Mouse (Mus musculus) layer of hippocampus, postnatal 14 days (tissue): ENCODE measurements around the gene Hist1h2ai. TPM values are rescaled to one million over a fixed set of nuclear protein-coding genes. Genes with fewer than 3 reads are reported as not detected.

Experiments used
- microRNA-seq, 2 experiments: library from miRNA; unstranded; fragments of <30 nt; microRNA quantifications; one replicate each; pipeline ENCODE4 v1.2.0; 2021
- total RNA-seq, 2 experiments: library from RNA; stranded (reverse); gene quantifications; 2 replicates each; pipeline ENCODE4 v1.2.3; 2021

Gene Hist1h2ai
- total RNA-seq, 2 experiments from 2014 or later: 17.4 to 55.0 TPM

Small RNA genes lying within 50 kb of the gene (microRNA-seq; reads per million reads assigned to microRNA genes)
- 0 reads per million in 2 experiments for gene Gm44357
- 0 reads per million in 2 experiments for gene Gm44367
- gene Gm44454: 0 reads per million in 2 experiments

Other genes starting within 250 kb of the Hist1h2ai start
- gene Nkapl, start 247.9 kb upstream of the Hist1h2ai start, total RNA-seq: under 1 TPM; 0.69 to 0.74 TPM
- gene Zkscan4, start 237.5 kb upstream of the Hist1h2ai start, total RNA-seq: 1 to 10 TPM; 6.7 to 7.7 TPM
- gene Gm10065, start 237.0 kb upstream of the Hist1h2ai start, total RNA-seq: not detected
- gene AK157302, start 221.2 kb upstream of the Hist1h2ai start, total RNA-seq: 10 to 100 TPM; 15.9 to 17.4 TPM
- gene Gm11273, start 215.0 kb upstream of the Hist1h2ai start, total RNA-seq: 10 to 100 TPM; 64.8 to 76.7 TPM
- gene Zkscan8, start 185.3 kb upstream of the Hist1h2ai start, total RNA-seq: 10 to 100 TPM; 16.2 to 16.9 TPM
- not detected for gene Olfr1366, start 173.6 kb upstream of the Hist1h2ai start, total RNA-seq
- not detected for gene Olfr1535, start 156.5 kb upstream of the Hist1h2ai start, total RNA-seq
- gene Olfr1364, start 134.7 kb upstream of the Hist1h2ai start, total RNA-seq: not detected
- gene Olfr1362, start 102.4 kb upstream of the Hist1h2ai start, total RNA-seq: not detected
- gene Olfr11, start 73.9 kb upstream of the Hist1h2ai start, total RNA-seq: not detected
- gene Olfr1361, start 53.0 kb upstream of the Hist1h2ai start, total RNA-seq: not detected
- not detected for gene Olfr1360, start 39.0 kb upstream of the Hist1h2ai start, total RNA-seq
- not detected for gene Olfr1359, start 18.3 kb upstream of the Hist1h2ai start, total RNA-seq
- gene Hist1h2bl, start 279 bp upstream of the Hist1h2ai start, total RNA-seq: 10 to 100 TPM; 31.7 to 51.2 TPM
- 10 to 100 TPM; 68.2 to 84.2 TPM for gene Hist1h3h, start 1.2 kb downstream of the Hist1h2ai start, total RNA-seq
- 10 to 100 TPM in 1 of 2 experiments, 1 to 10 TPM in 1; 8.6 to 12.7 TPM for gene Hist1h2bm, start 5.6 kb downstream of the Hist1h2ai start, total RNA-seq
- 10 to 100 TPM; 14.3 to 15.3 TPM for gene Hist1h4j, start 18.6 kb downstream of the Hist1h2ai start, total RNA-seq
- gene Hist1h4k, start 34.1 kb downstream of the Hist1h2ai start, total RNA-seq: 100 to 1,000 TPM; 229 to 266 TPM
- 10 to 100 TPM; 17.1 to 19.9 TPM for gene Hist1h2ak, start 37.4 kb downstream of the Hist1h2ai start, total RNA-seq
- 10 to 100 TPM; 18.8 to 20.0 TPM for gene Hist1h2bn, start 37.7 kb downstream of the Hist1h2ai start, total RNA-seq
- gene Hist1h1b, start 64.2 kb downstream of the Hist1h2ai start, total RNA-seq: 10 to 100 TPM; 10.5 to 20.6 TPM
- gene Hist1h3i, start 66.9 kb downstream of the Hist1h2ai start, total RNA-seq: 10 to 100 TPM; 59.5 to 93.2 TPM
- 1 to 10 TPM; 1.7 to 1.8 TPM for gene Hist1h2an, start 70.8 kb downstream of the Hist1h2ai start, total RNA-seq
- gene Hist1h2bp, start 71.0 kb downstream of the Hist1h2ai start, total RNA-seq: 10 to 100 TPM; 12.3 to 16.4 TPM
- gene Hist1h2bq, start 93.8 kb downstream of the Hist1h2ai start, total RNA-seq: 10 to 100 TPM; 47.8 to 64.2 TPM
- 10 to 100 TPM; 28.2 to 31.2 TPM for gene Hist1h2ao, start 94.0 kb downstream of the Hist1h2ai start, total RNA-seq
- 100 to 1,000 TPM; 159 to 222 TPM for gene Hist1h4m, start 95.3 kb downstream of the Hist1h2ai start, total RNA-seq
- gene Hist1h4n, start 115.8 kb downstream of the Hist1h2ai start, total RNA-seq: 10 to 100 TPM; 30.8 to 35.7 TPM
- 10 to 100 TPM; 20.7 to 37.1 TPM for gene Hist1h2ap, start 117.1 kb downstream of the Hist1h2ai start, total RNA-seq
- 10 to 100 TPM; 48.0 to 64.3 TPM for gene Hist1h2br, start 117.3 kb downstream of the Hist1h2ai start, total RNA-seq
- gene Zfp184, start 228.7 kb downstream of the Hist1h2ai start, total RNA-seq: 1 to 10 TPM; 3.4 to 3.8 TPM